Mouse (Mus musculus): ENCODE measurements around the gene Txndc15. TPM values are rescaled to one million over a fixed set of nuclear protein-coding genes. Genes with fewer than 3 reads are reported as not detected.
"Not testable (repeated sequence)": the region's sequence is repeated elsewhere in the genome, so short reads cannot be mapped to it uniquely, and the experiment has no call there.

Gene Txndc15
- polyA plus RNA-seq (2016; fragmentation: Nextera tagmentation; extraction: Ambion mirVana), result 61.3 and 69.5 TPM in 2 replicates

DNA sequence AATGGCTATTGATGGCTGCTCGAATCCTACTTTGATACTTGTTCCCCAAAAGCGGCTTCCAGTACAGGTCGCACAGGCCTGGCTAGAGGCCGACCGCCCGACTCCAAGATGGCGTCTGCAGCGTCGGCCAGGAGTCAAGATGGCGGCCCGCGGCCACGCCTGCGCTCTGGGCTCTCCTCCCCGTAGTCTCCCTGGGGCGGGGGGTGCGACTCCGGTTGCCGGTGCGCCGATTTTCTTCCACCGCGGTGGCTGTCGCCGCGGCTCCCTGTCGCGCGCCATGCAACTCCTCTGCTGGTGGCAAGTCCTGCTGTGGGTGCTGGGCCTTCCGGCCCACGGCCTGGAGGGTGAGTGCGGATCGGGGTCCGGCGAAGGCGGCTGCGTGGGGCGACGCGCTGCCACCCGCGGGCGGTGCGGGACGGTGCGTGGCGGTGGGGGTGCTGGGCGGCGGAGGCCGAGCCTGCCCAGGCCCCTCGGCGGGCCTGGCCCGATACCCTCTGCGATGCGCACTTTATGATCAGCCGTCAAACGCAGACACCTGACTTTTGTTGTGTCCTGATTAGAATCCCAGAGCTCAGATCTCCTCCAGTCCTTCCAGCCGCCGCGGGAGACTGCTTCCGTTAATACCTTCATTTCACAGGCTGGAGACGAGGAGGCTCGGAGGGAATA, at the start of gene Txndc15:
Txndc15 (plus strand) TSS at position 150 of the 666 bp plus-strand sequence.
- Histone ChIP-seq H3K9me3 (no peaks in the 10 kb centered on the region), H3K4me1 (peaks cover 3% of the 10 kb centered on the region), H3K27ac (peak within 1 kb of the TSS; percentile 95), H3K27me3 (ENCODE audit: insufficient read depth, poor library complexity, severe bottlenecking) (no peaks in the 10 kb centered on the region), H3K4me3 (peak within 1 kb of the TSS; percentile 83), H3K36me3 (peaks cover 23% of the 10 kb centered on the region)
- under 1% methylated on average over 62 of the region's 63 CpGs for WGBS
- peak; percentile 91 for DNase-seq (ENCODE audit: low spot score)

DNA sequence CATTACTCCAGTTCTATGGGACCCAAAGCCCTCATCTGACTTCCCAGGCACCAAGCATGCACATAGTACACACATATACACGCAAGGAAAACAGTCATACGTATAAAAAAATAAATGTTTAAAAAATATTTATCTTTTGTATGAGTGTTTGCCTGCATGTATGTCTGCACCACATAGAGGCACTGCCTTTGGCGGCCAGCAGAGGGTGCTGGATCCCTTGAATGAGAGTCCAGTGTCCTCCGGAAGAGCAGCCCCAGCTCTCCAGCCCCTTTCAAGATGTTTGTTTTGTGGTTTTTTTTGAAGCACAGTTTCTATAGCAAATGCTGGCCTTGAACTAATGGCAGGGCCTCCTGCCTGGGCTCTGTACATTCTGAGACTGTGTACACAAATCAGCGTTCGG, 45.9 kb upstream of the Txndc15 start:
- Histone ChIP-seq H3K4me1 (no peaks in the 10 kb centered on the region), H3K4me3 (no peak overlapping the region), H3K27me3 (ENCODE audit: insufficient read depth, poor library complexity, severe bottlenecking) (no peaks in the 10 kb centered on the region), H3K9me3 (no peaks in the 10 kb centered on the region), H3K27ac (no peak overlapping the region), H3K36me3 (peaks cover 92% of the 10 kb centered on the region)
- 83% methylated on average over 6 of the region's 6 CpGs for WGBS
- DNase-seq (ENCODE audit: low spot score), result no peak

DNA sequence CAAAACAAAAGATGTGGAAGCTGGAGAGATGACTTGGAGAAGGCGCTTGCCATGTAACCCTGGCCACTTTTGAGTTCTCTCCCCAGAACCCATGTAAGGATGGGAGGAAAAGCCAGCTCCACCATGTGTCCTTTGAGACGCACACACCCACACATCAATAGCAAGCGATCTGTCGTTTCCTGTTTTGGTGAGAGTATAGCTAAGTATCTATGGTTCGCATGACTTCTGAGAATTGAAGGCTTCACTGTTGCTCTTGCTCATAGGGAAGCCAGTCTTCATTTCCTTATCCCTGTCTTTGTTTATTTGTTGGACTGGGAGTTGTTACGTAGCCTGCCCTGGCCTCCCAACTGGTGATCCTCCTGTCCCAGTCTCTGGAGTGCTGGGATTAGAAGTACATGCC, 41.7 kb upstream of the Txndc15 start:
- Histone ChIP-seq H3K36me3 (peaks cover 94% of the 10 kb centered on the region), H3K4me3 (no peak overlapping the region), H3K27me3 (ENCODE audit: insufficient read depth, poor library complexity, severe bottlenecking) (no peaks in the 10 kb centered on the region), H3K9me3 (no peaks in the 10 kb centered on the region), H3K4me1 (no peaks in the 10 kb centered on the region), H3K27ac (no peak overlapping the region)
- no peak for DNase-seq (ENCODE audit: low spot score)
- WGBS, result 97% methylated on average over 6 of the region's 6 CpGs

DNA sequence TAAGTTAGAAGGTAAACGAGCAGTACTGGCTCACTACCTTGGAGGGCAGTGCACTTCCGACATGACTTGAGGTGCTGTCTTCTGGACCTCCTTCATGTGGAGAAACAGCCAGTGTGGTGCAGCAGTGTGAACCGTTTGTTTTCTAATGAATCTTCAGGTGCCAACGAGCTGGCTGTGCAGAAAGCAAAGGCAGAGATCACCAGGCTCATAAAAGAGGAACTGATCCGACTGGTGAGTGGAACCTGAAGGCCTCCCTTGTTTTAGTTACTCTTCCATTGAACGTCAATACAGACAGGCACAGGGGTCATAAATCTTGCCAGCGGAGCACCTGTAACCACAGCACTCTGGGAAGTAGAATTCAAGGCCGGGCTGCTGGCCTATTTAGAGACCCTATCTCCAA, 37.1 kb upstream of the Txndc15 start:
- WGBS, result 87% methylated on average over 8 of the region's 8 CpGs
- no peak for DNase-seq (ENCODE audit: low spot score)
- no peaks in the 10 kb centered on the region for H3K27me3 ChIP-seq (ENCODE audit: insufficient read depth, poor library complexity, severe bottlenecking)
- H3K27ac ChIP-seq, result no peak overlapping the region
- no peaks in the 10 kb centered on the region for H3K9me3 ChIP-seq
- peaks cover 85% of the 10 kb centered on the region for H3K36me3 ChIP-seq
- no peaks in the 10 kb centered on the region for H3K4me1 ChIP-seq
- no peak overlapping the region for H3K4me3 ChIP-seq

DNA sequence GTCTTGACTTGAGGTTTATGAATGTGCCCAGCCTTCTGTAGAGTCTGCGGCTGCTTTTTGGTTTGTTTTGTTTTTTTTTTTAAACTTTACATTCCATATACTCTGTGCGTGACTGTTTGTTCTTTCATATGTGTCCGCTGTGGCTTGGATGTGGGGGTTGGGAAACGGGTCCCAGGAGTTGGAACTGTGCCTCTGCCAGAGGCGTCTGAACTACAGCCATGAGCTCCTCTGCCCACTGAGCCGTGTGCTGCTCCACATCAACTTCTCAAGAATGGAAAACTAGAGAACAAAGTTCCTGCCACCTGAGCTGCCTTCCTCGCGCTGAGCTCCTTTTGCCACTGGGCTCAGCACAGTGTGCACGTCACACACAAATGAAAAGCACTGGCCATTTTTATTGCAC, 32.2 kb upstream of the Txndc15 start:
- WGBS, result 90% methylated on average over 9 of the region's 9 CpGs
- Histone ChIP-seq H3K4me3 (no peak overlapping the region), H3K4me1 (peaks cover 6% of the 10 kb centered on the region), H3K36me3 (peaks cover 39% of the 10 kb centered on the region), H3K9me3 (no peaks in the 10 kb centered on the region), H3K27ac (no peak overlapping the region), H3K27me3 (ENCODE audit: insufficient read depth, poor library complexity, severe bottlenecking) (no peaks in the 10 kb centered on the region)
- DNase-seq (ENCODE audit: low spot score), result no peak

DNA sequence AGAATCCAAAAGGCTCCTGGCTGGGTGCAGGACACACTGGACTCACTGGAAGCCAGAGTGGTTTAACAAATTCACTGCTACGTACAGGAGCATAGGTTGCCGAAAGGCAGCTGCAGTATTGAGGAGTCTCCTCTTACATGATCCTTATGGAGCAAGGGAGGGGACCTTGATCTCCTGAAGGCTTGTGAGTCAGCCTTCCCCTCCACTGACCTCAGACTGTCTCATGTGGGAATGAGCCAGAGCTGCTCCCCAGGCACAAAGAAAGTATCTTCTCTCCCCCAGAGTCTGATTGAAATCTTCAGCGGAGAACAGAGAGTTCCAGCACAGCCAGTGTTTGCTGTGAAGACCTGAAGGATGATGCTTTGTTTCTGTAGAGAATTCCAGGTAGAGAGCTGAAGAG, 30.9 kb upstream of the Txndc15 start:
- H3K27me3 ChIP-seq (ENCODE audit: insufficient read depth, poor library complexity, severe bottlenecking), result no peaks in the 10 kb centered on the region
- H3K27ac ChIP-seq, result no peak overlapping the region
- WGBS, result 72% methylated on average over 3 of the region's 3 CpGs
- no peaks in the 10 kb centered on the region for H3K9me3 ChIP-seq
- H3K36me3 ChIP-seq, result peaks cover 25% of the 10 kb centered on the region
- H3K4me1 ChIP-seq, result peaks cover 18% of the 10 kb centered on the region
- DNase-seq (ENCODE audit: low spot score), result no peak
- H3K4me3 ChIP-seq, result no peak overlapping the region

DNA sequence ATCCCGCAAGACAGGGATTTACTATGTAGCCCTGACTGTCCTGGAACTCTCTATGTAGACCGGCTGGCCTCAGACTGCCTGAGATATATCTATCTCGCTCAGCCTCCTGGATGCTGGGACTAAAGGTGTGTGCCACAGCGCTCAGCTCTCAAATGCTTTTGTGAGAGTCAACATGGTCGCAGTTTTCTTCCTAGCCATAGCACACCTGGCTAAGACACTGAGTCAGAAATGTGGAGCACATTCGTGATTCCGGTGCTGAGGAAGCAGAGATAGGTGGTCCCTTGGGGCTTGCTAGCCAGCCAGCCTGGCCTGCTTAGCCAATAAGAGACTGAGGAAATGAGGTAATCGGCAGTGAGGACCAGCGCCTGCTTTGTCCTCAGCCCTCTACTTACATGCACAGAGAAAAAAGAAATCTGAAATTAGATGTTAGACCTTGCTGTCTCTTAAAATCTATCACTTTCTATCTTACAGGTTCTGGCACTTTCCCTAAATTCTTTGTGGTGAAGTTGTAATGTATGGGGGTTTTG, 28.3 kb upstream of the Txndc15 start:
- no peak for DNase-seq (ENCODE audit: low spot score)
- Histone ChIP-seq H3K4me1 (peaks cover 18% of the 10 kb centered on the region), H3K9me3 (no peaks in the 10 kb centered on the region), H3K27ac (no peak overlapping the region), H3K4me3 (no peak overlapping the region), H3K27me3 (ENCODE audit: insufficient read depth, poor library complexity, severe bottlenecking) (no peaks in the 10 kb centered on the region), H3K36me3 (no peaks in the 10 kb centered on the region; the same call in 1 of the 2 replicates)
- 60% methylated on average over 9 of the region's 9 CpGs for WGBS

DNA sequence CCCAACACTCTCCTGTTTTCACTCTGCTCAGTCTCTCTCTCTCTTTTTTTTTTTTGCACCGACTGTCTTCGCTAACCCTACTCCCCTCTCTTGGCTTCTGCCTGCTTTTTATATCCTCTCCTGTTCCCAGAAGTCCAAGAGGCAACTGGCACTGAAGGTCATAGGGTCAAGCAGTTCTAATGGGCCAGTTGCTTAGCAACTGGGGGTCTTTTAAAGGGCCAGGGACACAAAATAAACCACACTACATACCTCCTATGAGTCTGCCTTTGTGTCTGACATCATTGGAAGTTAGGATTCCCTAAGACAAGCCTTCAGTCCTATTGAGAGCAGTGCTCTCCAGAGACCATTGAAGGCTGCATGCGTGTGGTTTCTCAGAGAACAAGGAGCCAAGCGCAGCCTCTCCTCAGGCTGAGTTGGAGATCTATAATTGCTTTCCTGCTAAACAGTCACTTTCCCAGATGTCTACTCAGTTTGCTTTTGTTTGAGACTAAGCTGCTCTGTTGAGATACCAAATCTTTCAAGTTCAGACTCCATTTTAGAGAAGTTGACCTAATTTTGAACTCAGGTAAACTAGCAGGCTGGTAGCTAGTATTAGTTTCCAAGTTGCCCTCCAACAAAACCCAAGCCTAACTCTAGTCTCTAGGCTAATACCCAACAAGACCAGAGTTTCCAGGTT, 26.4 kb upstream of the Txndc15 start:
- WGBS, result 47% methylated on average over 4 of the region's 4 CpGs
- Histone ChIP-seq H3K27me3 (ENCODE audit: insufficient read depth, poor library complexity, severe bottlenecking) (no peaks in the 10 kb centered on the region), H3K27ac (peak overlapping the region; percentile 77), H3K9me3 (no peaks in the 10 kb centered on the region), H3K4me1 (peaks cover 18% of the 10 kb centered on the region), H3K36me3 (no peaks in the 10 kb centered on the region), H3K4me3 (peak overlapping the region; percentile 12; the same call in 1 of the 2 replicates)
- no peak for DNase-seq (ENCODE audit: low spot score)

DNA sequence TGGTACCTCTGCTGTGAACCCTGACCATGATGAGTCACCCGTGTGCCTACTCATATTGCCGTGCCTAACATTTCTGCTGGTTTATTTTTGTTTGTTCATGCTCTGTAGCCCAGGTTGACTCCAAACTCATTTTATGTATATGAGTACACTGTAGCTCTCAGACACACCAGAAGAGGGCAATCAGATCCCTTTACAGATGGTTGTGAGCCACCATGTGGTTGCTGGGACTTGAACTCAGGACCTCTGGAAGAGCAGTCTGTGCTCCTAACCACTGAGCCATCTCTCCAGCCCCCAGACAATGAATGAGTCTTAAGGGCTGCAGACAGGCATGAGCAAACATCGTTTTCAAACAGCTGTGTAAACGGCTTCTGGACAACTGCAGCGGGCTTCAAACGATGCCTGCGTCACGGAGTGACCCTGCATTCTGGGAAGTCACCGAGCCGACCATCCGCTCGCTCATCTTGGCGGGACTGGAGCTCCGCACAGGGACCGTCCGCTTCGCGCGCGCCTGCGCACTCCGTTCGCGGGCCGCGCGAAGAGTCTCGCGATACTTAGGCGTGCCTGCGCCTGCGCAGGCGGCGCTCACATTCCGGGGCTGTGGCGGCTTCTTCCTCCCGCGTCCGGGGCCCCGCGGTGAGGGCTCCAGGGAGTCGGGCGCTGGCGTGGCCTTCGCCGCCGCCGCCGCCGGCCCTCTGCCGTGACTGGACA, 21.8 kb upstream of the Txndc15 start, which contains the start of gene B230219D22Rik:
B230219D22Rik (plus strand) TSS at position 590 of the 708 bp plus-strand sequence.
- 2% methylated on average over 51 of the region's 51 CpGs for WGBS
- no peaks in the 10 kb centered on the region for H3K9me3 ChIP-seq
- peak; percentile 96 for DNase-seq (ENCODE audit: low spot score)
- H3K27ac ChIP-seq, result peak within 1 kb of the TSS; percentile 100
- no peaks in the 10 kb centered on the region; the same call in 1 of the 2 replicates for H3K36me3 ChIP-seq
- H3K27me3 ChIP-seq (ENCODE audit: insufficient read depth, poor library complexity, severe bottlenecking), result no peaks in the 10 kb centered on the region
- H3K4me1 ChIP-seq, result peaks cover 26% of the 10 kb centered on the region
- H3K4me3 ChIP-seq, result peak within 1 kb of the TSS; percentile 99

DNA sequence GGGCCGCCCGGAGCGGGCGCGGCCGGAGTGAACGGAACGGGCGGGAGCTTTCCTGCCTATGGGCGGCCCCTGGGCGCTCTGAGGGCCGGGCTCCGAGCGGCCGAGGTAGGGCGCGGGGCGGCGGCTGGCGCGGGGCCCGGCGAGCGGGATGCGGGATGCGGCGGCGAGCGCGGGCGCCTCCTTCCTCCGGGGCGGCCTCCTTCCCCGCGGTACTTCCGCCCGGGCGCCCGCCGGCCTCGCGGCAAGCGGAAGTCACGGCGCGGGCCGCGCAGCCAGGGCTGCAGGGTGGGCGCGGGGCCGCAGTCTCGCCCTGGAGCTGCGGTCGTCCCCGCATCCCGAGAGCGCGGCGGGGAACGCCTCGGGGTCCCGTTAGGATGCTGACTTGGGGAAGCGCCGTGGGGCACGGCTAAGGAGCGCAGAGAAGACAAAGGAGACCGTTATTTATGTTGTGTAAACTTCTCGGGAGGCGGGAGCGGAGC, 21.2 kb upstream of the Txndc15 start:
- no peak for DNase-seq (ENCODE audit: low spot score)
- Histone ChIP-seq H3K36me3 (peaks cover 2% of the 10 kb centered on the region; the same call in 1 of the 2 replicates), H3K27me3 (ENCODE audit: insufficient read depth, poor library complexity, severe bottlenecking) (no peaks in the 10 kb centered on the region), H3K27ac (peak overlapping the region; percentile 100), H3K4me3 (peak overlapping the region; percentile 99), H3K9me3 (no peaks in the 10 kb centered on the region), H3K4me1 (peaks cover 20% of the 10 kb centered on the region)
- under 1% methylated on average over 58 of the region's 70 CpGs for WGBS

DNA sequence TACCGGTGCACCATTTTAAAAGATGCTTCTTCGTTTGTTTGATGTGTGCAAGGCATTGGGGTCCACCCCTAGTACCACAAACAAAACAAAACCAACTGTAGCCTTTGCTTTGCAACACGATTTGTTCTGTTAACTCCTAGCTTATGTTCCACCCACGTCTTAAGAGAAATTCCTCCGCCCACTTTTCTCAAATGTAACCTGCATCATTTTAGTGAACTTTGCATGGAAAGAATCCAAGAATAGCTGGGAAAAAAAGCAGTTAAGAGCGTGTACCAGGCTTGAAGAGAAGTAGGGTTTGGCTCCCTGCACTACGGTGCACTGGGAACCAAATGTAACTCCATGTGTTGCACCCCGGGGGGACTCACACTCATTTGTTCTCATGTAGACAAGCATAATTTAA, 20.3 kb upstream of the Txndc15 start:
- H3K4me1 ChIP-seq, result peaks cover 19% of the 10 kb centered on the region; the same call in 1 of the 2 replicates
- WGBS, result 21% methylated on average over 8 of the region's 8 CpGs
- no peak for DNase-seq (ENCODE audit: low spot score)
- H3K27me3 ChIP-seq (ENCODE audit: insufficient read depth, poor library complexity, severe bottlenecking), result no peaks in the 10 kb centered on the region
- peaks cover 11% of the 10 kb centered on the region for H3K36me3 ChIP-seq
- H3K9me3 ChIP-seq, result no peaks in the 10 kb centered on the region
- H3K27ac ChIP-seq, result peak overlapping the region; percentile 100
- H3K4me3 ChIP-seq, result peak overlapping the region; percentile 99

DNA sequence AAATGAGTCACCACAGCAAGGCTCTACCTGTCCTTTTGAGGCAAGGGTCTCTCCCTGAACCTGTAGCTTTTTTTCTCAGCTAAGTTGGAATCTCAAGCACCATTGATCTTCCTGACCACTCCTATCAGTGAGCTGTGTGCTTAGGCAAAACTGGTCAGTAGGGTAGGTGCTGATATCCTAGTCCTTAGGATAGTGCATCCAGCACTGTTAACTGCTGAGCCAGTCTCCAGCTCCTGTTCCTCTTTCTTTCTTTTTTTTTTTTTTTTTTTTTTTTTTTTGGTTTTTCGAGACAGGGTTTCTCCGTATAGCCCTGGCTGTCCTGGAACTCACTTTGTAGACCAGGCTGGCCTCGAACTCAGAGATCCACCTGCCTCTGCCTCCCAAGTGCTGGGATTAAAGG, 18.5 kb upstream of the Txndc15 start:
- peaks cover 30% of the 10 kb centered on the region for H3K36me3 ChIP-seq
- 86% methylated on average over 1 of the region's 3 CpGs for WGBS
- not testable (repeated sequence) for H3K9me3 ChIP-seq; DNase-seq (ENCODE audit: low spot score); H3K27me3 ChIP-seq (ENCODE audit: insufficient read depth, poor library complexity, severe bottlenecking); H3K27ac ChIP-seq; H3K4me3 ChIP-seq
- H3K4me1 ChIP-seq, result peaks cover 19% of the 10 kb centered on the region; the same call in 1 of the 2 replicates

All from heart, embryonic 10.5 days (tissue).